Mouse (Mus musculus): ENCODE data around the gene Entpd7. TPM values are rescaled to one million over a fixed set of nuclear protein-coding genes. Genes with fewer than 3 reads are reported as not detected.

Entpd7 gene
- polyA plus RNA-seq, 1 experiment from 2014 or later = 9.9 TPM

DNA sequence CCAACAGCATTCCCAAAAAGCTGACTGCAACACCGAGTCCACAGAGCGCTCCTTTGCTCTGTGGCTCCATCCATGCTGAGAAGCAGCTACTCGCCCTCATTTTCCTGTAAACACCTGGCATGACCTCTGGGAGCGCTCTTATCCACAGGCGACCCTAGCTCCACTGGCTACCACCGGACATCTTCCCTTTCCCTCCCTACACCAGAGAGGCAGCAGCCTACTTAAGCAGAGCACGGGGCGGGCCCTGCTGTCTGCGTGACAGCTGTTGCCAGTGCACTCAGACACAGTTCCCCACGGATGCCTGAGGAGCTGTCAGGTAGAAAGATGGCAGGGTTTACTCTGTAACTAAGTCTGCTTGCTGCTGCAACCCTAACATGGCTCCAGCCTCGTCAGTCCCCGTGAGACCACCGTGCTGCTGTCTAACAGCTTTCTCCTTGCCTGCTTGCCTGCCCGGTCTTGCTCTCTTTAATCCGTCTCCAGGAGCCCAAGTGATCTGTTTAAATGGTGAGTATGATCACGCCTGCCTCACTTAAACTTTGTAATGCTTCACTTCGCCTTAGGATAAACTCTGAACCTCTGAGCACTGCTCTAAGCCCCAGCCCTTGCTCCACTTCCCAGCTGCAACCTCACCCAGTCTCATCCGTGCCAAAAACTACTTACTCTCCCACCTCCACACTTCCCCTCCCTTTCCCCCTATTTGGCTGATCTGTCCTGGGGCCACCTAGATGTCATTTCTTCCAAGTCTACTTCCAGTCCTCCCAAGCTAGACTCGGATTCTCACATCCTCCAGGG lies 27.1 kb upstream of the Entpd7 start:
- no peak overlapping the region for H3K9ac ChIP-seq (replicated peaks)
- peaks cover 8% of the 10 kb centered on the region; the same call in 1 of the 2 replicates for H3K4me1 ChIP-seq (replicated peaks)
- H3K4me3 ChIP-seq (replicated peaks) = no peak overlapping the region
- H3K27me3 ChIP-seq = no peaks in the 10 kb centered on the region
- no peaks in the 10 kb centered on the region for H3K9me3 ChIP-seq
- H3K4me2 ChIP-seq (replicated peaks) = no peak overlapping the region; the same call in 1 of the 2 replicates
- peak; percentile 69 for ATAC-seq
- WGBS = 35% methylated on average over 19 of the region's 19 CpGs
- peaks cover 21% of the 10 kb centered on the region; the same call in 1 of the 2 replicates for H3K36me3 ChIP-seq
- no peak overlapping the region for H3K27ac ChIP-seq

DNA sequence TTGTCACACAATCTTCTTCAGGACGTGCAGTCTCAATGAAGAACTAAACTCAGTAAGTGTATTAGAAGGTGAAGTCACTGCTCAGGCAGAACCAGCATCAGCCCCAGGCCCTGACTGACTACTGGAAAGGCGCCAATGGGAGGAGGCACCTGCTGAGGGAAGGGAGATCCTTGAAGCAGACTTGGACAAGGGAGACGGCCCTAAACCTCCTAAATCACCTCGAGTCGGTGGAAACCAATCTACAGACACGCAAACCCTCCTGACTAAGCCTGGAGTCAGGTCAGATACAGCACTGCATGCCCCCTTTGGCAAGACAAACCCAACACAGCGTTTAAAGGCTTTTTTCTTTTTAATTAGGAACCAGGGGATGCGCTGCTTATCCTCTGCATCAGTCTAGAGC lies 26.0 kb upstream of the Entpd7 start:
- Histone ChIP-seq H3K4me3 (replicated peaks) (no peak overlapping the region), H3K36me3 (peaks cover 21% of the 10 kb centered on the region; the same call in 1 of the 2 replicates), H3K27ac (no peak overlapping the region), H3K27me3 (no peaks in the 10 kb centered on the region), H3K9ac (replicated peaks) (no peak overlapping the region), H3K9me3 (no peaks in the 10 kb centered on the region), H3K4me2 (replicated peaks) (no peak overlapping the region), H3K4me1 (replicated peaks) (peaks cover 8% of the 10 kb centered on the region; the same call in 1 of the 2 replicates)
- ATAC-seq = no peak
- 84% methylated on average over 8 of the region's 8 CpGs for WGBS

DNA sequence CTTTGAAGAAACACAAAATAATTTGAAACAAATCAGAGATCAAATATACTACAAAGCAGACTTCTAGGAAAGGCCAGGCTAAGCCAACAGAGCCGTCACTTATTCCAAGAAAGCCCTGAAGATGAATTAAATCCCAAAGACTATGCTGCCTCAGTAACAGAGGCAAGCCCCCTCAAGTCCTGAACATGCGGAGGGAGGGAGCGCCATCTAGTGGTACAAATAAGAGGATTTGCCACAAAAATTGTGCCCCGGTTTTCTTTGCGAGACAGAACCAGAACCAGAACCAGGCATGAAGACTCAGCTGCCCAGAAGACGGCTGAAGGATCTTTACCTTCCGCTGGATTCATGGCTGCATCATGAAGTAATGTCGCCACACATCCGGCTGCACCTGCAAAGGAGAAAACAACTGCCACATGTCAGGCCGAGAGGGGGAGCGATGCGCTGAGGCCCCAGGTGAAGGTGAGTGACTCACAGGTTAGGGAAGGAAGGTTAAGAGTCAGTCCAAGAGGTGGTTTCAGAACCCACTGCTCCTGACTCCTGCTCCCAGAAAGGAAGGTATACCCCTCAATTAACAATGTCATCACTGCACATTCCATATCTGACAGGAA lies 23.9 kb upstream of the Entpd7 start:
- no peaks in the 10 kb centered on the region for H3K9me3 ChIP-seq
- WGBS = 46% methylated on average over 12 of the region's 12 CpGs
- H3K36me3 ChIP-seq = peaks cover 21% of the 10 kb centered on the region; the same call in 1 of the 2 replicates
- H3K9ac ChIP-seq (replicated peaks) = no peak overlapping the region
- 0 out of 2 replicates have a peak, but pooled peaks have one; percentile 53 for ATAC-seq
- H3K4me1 ChIP-seq (replicated peaks) = peaks cover 8% of the 10 kb centered on the region; the same call in 1 of the 2 replicates
- H3K27me3 ChIP-seq = no peaks in the 10 kb centered on the region
- H3K4me2 ChIP-seq (replicated peaks) = no peak overlapping the region
- H3K4me3 ChIP-seq (replicated peaks) = no peak overlapping the region
- no peak overlapping the region for H3K27ac ChIP-seq

DNA sequence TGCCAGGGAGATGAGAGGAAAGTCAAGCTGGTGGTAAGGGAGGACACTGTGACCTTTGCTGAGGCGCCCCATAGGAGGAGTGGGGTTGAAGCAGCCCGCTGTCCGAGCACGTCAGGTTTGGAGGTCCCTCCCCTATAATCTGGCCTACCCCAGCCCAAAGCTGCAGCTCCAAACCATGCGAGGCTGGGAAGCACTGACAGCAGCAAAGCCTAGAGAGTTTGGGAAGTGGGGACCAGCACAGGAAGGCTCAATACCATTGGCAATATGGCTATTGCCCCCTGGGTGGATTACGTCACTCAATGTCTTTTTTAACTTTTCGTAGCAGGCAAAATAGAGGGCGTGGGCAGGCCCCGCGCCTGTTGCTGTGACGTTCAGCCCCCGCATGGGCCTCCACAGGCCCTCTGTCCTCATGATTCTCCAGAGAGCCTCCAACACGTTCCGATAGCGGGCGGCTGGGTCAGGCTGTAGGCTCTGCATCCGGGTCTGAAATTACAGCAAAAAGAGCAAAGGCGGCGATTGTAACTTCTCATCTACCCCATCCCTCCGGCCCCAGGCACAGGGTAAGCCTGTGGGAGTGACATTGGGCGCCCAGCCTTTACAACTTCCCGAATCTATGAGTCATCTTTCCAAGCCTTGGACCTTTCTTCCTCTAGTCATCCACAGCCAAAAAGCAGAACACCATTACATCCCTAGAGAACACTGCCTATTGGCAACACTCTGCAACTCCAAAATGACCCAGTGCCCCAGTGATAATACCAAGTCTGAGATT lies 22.6 kb upstream of the Entpd7 start:
- no peak for ATAC-seq
- 89% methylated on average over 22 of the region's 22 CpGs for WGBS
- H3K4me3 ChIP-seq (replicated peaks) = no peak overlapping the region

DNA sequence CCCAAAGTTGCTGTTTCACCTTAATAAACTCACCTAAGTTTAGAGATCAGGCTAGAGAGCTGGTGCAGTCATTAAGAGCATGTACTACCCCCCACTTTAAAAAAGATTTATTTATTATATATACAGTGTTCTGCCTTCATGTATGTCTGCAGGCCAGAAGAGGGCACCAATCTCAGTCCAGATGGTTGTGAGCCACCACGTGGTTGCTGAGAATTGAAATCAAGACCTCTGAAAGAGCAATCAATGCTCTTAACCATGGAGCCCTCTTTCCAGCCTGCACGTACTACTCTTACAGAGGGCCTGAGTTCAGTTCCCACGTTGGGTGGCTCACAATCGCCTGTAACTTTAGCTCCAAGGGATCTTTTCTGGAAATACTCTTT lies 22.1 kb upstream of the Entpd7 start:
- Histone ChIP-seq H3K4me3 (replicated peaks) (no peak overlapping the region), H3K4me1 (replicated peaks) (peaks cover 2% of the 10 kb centered on the region), H3K27ac (no peak overlapping the region), H3K36me3 (peaks cover 21% of the 10 kb centered on the region; the same call in 1 of the 2 replicates), H3K9me3 (no peaks in the 10 kb centered on the region), H3K27me3 (no peaks in the 10 kb centered on the region), H3K9ac (replicated peaks) (no peak overlapping the region), H3K4me2 (replicated peaks) (no peak overlapping the region)
- ATAC-seq = no peak
- 72% methylated on average over 4 of the region's 4 CpGs for WGBS

More for the DNA sequence above, 22.6 kb upstream of the Entpd7 start:
- peaks cover 8% of the 10 kb centered on the region; the same call in 1 of the 2 replicates for H3K4me1 ChIP-seq (replicated peaks)
- H3K9ac ChIP-seq (replicated peaks) = no peak overlapping the region
- no peak overlapping the region for H3K4me2 ChIP-seq (replicated peaks)
- no peak overlapping the region for H3K27ac ChIP-seq
- no peaks in the 10 kb centered on the region for H3K9me3 ChIP-seq
- no peaks in the 10 kb centered on the region for H3K27me3 ChIP-seq
- H3K36me3 ChIP-seq = peaks cover 21% of the 10 kb centered on the region; the same call in 1 of the 2 replicates

DNA sequence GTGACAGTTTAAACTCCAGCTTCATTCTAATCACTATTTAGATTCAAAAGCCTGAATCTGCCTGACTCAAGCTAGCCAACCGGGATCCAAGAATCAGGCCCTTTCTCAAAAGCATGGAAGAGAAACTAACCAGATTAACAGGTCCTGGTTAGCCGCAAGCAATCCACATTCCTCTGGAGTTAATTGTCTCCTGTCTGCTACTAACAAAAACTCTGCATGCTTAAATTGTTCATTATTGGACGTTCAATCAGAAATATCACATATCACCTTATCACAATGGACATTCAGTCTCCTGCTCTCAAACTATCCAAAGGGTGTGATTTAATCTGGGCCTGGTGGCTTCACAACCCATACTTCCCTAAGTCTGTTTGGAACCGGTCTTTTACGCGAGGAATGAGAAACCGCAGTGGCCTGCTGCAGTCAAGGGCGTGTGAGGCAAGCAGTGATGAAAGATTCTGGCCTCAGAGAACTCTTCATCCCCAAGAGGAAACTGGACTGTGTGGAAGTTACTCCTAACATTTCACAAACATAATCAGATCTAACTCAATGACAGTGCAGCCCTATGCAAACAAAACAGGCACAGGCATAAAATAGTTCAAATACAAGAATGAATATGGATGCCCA lies 20.2 kb upstream of the Entpd7 start:
- no peak for ATAC-seq
- H3K4me2 ChIP-seq (replicated peaks) = no peak overlapping the region
- no peaks in the 10 kb centered on the region for H3K9me3 ChIP-seq
- no peak overlapping the region for H3K9ac ChIP-seq (replicated peaks)
- H3K27ac ChIP-seq = no peak overlapping the region
- H3K36me3 ChIP-seq = peaks cover 7% of the 10 kb centered on the region; the same call in 1 of the 2 replicates
- no peak overlapping the region for H3K4me3 ChIP-seq (replicated peaks)
- WGBS = 79% methylated on average over 8 of the region's 8 CpGs
- H3K4me1 ChIP-seq (replicated peaks) = peaks cover 13% of the 10 kb centered on the region
- no peaks in the 10 kb centered on the region for H3K27me3 ChIP-seq

DNA sequence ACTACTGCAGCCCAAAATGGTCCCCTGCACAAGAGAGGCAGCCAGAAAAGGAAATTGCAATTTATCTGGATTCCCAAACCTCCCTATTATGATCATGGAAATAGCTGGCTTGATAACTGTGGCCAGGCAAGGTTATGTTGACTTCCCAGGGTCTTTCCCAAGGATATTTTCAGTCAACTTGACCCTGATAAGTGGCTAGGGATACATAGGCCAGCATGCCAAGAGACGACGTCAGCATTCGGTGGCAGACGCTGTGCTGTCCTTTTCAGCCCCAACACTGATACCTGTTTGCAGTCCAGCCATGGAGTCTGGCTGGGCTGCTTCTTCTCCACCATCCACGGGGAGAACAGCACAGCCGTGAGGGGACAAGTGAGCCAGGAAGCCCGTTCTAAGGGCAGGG lies 18.4 kb upstream of the Entpd7 start:
- Histone ChIP-seq H3K4me2 (replicated peaks) (no peak overlapping the region), H3K9me3 (no peaks in the 10 kb centered on the region), H3K27ac (no peak overlapping the region), H3K4me3 (replicated peaks) (no peak overlapping the region), H3K4me1 (replicated peaks) (peaks cover 16% of the 10 kb centered on the region), H3K9ac (replicated peaks) (no peak overlapping the region), H3K27me3 (no peaks in the 10 kb centered on the region), H3K36me3 (0 out of 2 replicates have a peak, but pooled peaks cover 5% of the 10 kb centered on the region)
- 85% methylated on average over 7 of the region's 7 CpGs for WGBS
- no peak for ATAC-seq

DNA sequence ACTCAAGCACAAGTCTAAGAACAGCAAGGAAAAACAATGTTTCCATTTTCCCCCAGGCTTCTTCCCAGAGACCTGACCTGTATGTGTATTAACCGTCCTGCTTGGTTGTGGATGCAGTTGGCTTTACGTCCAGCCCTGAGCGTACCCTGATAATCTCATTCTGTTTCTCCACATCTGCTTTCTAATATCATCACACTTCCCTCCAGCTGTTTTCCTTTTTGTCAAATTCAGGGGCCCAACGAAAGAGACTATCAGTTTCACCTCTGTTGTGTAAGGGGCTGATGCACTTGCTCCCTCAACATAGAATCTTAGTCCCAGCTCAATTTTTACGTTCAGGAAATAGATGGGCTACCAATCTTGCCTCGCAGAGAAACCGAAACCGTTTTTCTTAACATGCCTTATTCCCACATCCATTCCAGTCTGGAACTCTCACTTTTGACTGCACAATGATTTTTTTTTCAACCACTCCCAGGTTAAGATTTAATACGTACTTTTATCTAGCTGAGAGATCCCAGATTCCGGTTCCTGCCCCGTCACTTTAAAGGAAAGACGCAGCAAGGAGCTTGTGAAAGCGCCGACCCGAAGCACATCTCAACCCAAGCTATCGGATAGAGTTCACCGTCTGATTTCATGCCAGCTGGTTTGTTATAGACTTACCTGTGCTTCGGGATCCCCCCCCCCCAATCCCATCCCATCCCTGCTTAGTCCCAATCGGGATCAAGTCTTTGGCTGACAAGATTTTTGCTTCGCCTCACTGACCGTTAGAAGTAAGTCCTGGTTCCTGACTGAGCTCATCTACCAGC lies 15.8 kb upstream of the Entpd7 start:
- Histone ChIP-seq H3K9ac (replicated peaks) (peak overlapping the region; percentile 90), H3K4me1 (replicated peaks) (peaks cover 23% of the 10 kb centered on the region), H3K27ac (no peak overlapping the region), H3K27me3 (peaks cover 7% of the 10 kb centered on the region; the same call in 1 of the 2 replicates), H3K4me2 (replicated peaks) (peak overlapping the region; percentile 83), H3K9me3 (no peaks in the 10 kb centered on the region), H3K36me3 (no peaks in the 10 kb centered on the region), H3K4me3 (replicated peaks) (peak overlapping the region; percentile 93)
- 11% methylated on average over 21 of the region's 21 CpGs for WGBS
- ATAC-seq = no peak

DNA sequence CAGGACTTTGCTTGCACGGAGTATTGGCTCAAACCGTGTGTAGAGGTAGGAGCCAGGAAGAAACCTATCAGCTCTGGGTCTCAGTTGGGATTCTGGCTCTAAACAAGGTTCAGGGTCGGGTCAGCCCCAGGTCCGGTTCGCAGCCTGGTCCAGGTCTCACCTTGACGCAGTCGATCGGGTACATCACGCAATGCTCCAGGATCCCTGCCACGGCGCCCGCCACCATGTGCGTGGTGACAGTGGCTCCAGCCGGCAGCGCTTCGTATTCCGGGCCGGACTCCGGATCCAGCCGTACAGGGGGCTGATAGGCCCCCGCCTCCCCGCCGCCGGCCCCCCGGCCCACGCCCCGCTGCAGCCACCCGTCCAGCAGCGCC lies 15.2 kb upstream of the Entpd7 start:
- ATAC-seq = peak; percentile 25
- Histone ChIP-seq H3K4me2 (replicated peaks) (peak overlapping the region; percentile 83), H3K4me3 (replicated peaks) (peak overlapping the region; percentile 93), H3K36me3 (no peaks in the 10 kb centered on the region), H3K4me1 (replicated peaks) (peaks cover 23% of the 10 kb centered on the region), H3K27me3 (peaks cover 7% of the 10 kb centered on the region; the same call in 1 of the 2 replicates), H3K9ac (replicated peaks) (peak overlapping the region; percentile 90), H3K27ac (peak overlapping the region; percentile 82), H3K9me3 (no peaks in the 10 kb centered on the region)
- WGBS = 0% methylated on average over 27 of the region's 29 CpGs

DNA sequence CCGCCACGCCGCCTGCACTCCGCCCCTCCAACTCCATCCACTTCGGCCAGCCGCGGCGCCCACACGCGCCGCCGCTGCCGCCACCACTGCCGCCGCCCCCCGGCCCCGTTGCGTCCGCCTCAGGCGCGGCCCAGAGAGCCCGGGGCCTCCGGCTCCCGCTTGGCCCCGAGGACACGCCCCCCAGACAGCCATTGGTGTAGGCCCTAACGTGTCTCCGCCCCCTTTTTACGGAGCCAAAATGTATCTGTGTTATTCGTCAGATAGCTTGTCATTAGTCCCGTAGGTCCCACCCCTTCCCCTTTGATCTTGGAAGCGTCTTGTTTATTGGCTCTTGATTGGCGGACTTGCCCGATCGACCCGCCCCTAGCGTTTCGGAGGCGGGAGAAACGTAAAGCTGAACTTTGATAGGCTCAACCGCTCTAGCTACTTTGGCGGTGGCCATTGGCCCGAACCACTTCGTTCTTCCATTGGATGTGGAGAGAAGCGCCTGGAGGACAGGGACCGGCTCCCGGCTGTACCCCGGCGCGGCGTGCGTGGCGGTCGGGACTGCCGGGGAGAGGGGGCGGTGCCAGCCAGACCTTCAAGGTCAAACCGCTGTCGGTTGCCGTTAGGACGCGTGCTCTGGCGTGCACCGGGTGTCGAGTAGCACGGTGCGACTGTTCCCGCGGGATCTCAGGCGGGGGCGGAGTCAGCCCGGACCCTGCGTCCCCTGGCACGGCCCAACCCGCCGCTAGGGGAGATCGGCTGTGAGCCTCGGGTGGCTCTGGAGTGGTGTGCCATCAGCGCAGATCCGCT lies 14.5 kb upstream of the Entpd7 start, which contains the start of gene Slc25a28:
TSS of gene Slc25a28 (minus strand) at position 152 of the 795 bp plus-strand sequence.
- under 1% methylated on average over 72 of the region's 79 CpGs for WGBS
- Histone ChIP-seq H3K4me3 (replicated peaks) (peak within 1 kb of the TSS; percentile 93), H3K4me1 (replicated peaks) (peaks cover 23% of the 10 kb centered on the region), H3K36me3 (no peaks in the 10 kb centered on the region), H3K27me3 (peaks cover 7% of the 10 kb centered on the region; the same call in 1 of the 2 replicates), H3K27ac (peak within 1 kb of the TSS; percentile 94), H3K9ac (replicated peaks) (peak within 1 kb of the TSS; percentile 90), H3K9me3 (no peaks in the 10 kb centered on the region), H3K4me2 (replicated peaks) (peak within 1 kb of the TSS; percentile 83)
- ATAC-seq = peak; percentile 97
